Mouse (Mus musculus) liver, embryonic 14.5 days (tissue): Measurements from ENCODE around the gene Phlda3.

ENCODE experiments used
- CTCF ChIP-seq: IDR thresholded peaks from 2 replicates; pipeline ENCODE4 v1.5.1; 2016; ENCODE audit warnings: antibody characterized with exemption, low read depth, control low read depth
- EP300 ChIP-seq: IDR thresholded peaks from 2 replicates; pipeline ENCODE4 v1.6.1; 2016; ENCODE audit warnings: antibody characterized with exemption, low read depth

GRCm38 (mm10) chr1:135755913-135756312 lies 10.0 kb upstream of the Phlda3 start:
- TF ChIP-seq CTCF (no peak), EP300 (no peak)
